Mouse (Mus musculus): ENCODE measurements around the gene Phc3.
A peak's percentile ranks its signal among the peaks of the same experiment; 100 is the strongest.

Gene Phc3

DNA sequence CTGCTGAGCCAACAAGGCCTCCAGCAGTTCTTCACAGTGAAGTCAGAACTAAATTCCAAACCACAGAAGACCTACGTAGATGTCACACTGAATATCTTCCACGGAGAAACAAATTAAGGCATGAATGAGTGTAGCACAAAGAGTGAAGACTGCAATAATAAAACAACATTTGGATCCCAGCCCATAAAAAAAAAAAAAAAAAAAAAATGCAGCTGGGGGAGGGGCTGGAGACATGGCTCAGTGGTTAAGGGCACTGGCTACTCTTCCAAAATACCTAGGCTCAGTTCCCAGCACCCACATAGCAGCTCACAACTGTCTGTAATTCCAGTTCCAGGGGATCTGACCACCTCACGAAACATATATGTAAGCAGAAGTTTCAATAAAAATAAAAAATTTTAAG lies 5.0 kb downstream of the Phc3 start:
- peaks cover 4% of the 10 kb centered on the region; the same call in 1 of the 2 replicates for H3K9me3 ChIP-seq (ENCODE audit: low read length)
- no peak for TF ChIP-seq POU5F1 (IDR thresholded peaks at IDR 0.05; ENCODE audit: borderline replicate concordance, low read length)
- no peak for TF ChIP-seq CTCF (conservative IDR thresholded peaks at IDR 0.05; ENCODE audit: low read length)
- no peak for TF ChIP-seq NANOG (IDR thresholded peaks at IDR 0.05; ENCODE audit: borderline replicate concordance, low read length)
- H3K27me3 ChIP-seq (ENCODE audit: insufficient read depth, low read length), result no peaks in the 10 kb centered on the region
- peaks cover 62% of the 10 kb centered on the region for H3K36me3 ChIP-seq (ENCODE audit: insufficient read depth, low read length)
- H3K4me3 ChIP-seq (replicated peaks; ENCODE audit: low read length), result no peak overlapping the region
- peaks cover 13% of the 10 kb centered on the region for H3K4me1 ChIP-seq (replicated peaks; ENCODE audit: low read depth, low read length)

DNA sequence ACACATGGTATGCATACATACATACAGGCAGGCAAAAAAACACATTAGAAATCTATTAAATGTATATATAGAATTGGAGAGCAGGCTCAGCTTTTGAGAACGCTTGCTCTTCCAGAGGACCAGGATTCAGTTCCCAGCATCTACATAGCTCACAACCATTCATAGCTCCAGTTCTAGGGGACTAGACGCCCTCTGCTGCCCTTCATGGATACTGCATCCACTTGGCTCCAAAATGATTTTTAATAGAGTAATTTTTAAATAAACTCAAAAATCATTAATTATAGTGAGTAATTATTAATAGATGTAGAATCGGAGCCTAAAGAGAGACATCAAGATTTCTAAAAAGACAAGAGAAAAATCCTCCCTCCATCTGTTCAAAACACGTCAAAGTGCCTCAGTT lies 6.1 kb downstream of the Phc3 start:
- no peak overlapping the region for H3K4me3 ChIP-seq (replicated peaks; ENCODE audit: low read length)
- TF ChIP-seq CTCF (conservative IDR thresholded peaks at IDR 0.05; ENCODE audit: low read length) (peak; percentile 73), NANOG (IDR thresholded peaks at IDR 0.05; ENCODE audit: borderline replicate concordance, low read length) (no peak)
- peaks cover 8% of the 10 kb centered on the region for H3K4me1 ChIP-seq (replicated peaks; ENCODE audit: low read depth, low read length)
- H3K36me3 ChIP-seq (ENCODE audit: insufficient read depth, low read length), result peaks cover 72% of the 10 kb centered on the region
- H3K9me3 ChIP-seq (ENCODE audit: low read length), result peaks cover 4% of the 10 kb centered on the region; the same call in 1 of the 2 replicates
- no peaks in the 10 kb centered on the region for H3K27me3 ChIP-seq (ENCODE audit: insufficient read depth, low read length)

DNA sequence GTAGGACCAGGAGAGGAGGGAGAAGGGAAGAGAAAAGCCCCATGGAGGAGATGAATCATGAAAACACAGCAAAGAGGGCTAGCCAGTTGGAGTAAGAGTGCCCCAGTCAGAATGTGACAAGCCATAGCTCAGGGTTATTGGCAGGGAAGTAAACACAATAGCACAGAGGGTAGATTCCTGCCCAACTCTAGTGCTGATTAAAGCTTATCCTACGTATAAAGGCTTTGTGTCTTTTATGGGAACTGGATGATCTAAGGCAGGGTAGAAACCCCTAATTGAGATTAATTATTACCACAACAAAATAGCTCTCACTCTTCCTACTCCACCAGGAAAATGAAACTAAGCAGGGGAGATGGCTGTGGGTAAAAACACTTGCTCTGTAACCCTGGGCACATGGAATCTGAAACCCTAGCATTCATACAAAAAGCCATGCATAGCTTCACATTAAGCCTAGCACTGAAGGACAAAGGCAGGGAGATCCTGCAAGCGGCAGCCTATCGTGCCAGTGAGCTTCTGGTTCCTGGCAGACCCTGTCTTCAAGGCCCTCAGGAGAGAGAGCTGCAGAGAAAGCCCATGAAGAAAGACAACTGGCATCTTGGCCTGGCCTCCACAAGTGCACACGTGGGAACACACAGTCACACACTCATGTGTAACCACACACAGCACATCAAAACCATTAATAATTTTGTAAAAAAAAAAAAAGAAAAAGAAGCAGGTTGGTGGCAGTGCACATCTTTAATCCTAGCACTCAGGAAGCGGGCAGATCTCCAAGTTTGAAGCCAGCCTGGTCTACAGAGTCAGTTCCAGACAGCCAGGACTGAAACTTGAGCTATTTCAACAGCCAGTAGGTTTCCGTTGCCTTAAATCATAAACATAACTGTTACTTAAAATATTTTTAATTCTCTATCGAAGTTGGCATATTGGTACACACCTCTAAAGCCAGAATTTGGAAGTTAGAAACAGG lies 9.1 kb downstream of the Phc3 start:
- Histone ChIP-seq H3K36me3 (ENCODE audit: insufficient read depth, low read length) (peaks cover 85% of the 10 kb centered on the region), H3K4me1 (replicated peaks; ENCODE audit: low read depth, low read length) (no peaks in the 10 kb centered on the region), H3K9me3 (ENCODE audit: low read length) (peaks cover 4% of the 10 kb centered on the region; the same call in 1 of the 2 replicates), H3K27me3 (ENCODE audit: insufficient read depth, low read length) (no peaks in the 10 kb centered on the region), H3K4me3 (replicated peaks; ENCODE audit: low read length) (no peak overlapping the region)
- TF ChIP-seq NANOG (IDR thresholded peaks at IDR 0.05; ENCODE audit: borderline replicate concordance, low read length) (no peak), CTCF (conservative IDR thresholded peaks at IDR 0.05; ENCODE audit: low read length) (no peak), POU5F1 (IDR thresholded peaks at IDR 0.05; ENCODE audit: borderline replicate concordance, low read length) (no peak)

DNA sequence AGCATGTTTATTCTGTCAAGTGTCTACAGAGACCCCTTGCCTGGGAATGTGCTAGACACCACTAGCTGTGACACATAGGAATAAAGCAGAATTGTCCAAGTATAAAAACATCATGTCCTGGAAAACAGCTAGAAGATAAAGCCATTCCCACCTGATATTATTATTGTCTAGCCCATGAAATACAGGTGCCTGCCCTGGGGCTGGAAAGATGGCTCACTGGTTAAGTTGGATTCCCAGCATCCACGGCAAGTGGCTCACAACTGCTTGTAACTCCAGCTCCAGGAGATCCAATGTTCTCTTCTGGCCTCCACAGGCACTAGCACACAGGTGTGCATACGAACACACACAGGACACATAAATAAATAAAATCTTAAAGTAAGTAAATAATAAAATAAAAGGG lies 10.5 kb downstream of the Phc3 start:
- no peaks in the 10 kb centered on the region for H3K4me1 ChIP-seq (replicated peaks; ENCODE audit: low read depth, low read length)
- TF ChIP-seq CTCF (conservative IDR thresholded peaks at IDR 0.05; ENCODE audit: low read length) (no peak), NANOG (IDR thresholded peaks at IDR 0.05; ENCODE audit: borderline replicate concordance, low read length) (no peak)
- no peaks in the 10 kb centered on the region for H3K27me3 ChIP-seq (ENCODE audit: insufficient read depth, low read length)
- peaks cover 79% of the 10 kb centered on the region for H3K36me3 ChIP-seq (ENCODE audit: insufficient read depth, low read length)
- H3K4me3 ChIP-seq (replicated peaks; ENCODE audit: low read length), result no peak overlapping the region
- H3K9me3 ChIP-seq (ENCODE audit: low read length), result peaks cover 4% of the 10 kb centered on the region; the same call in 1 of the 2 replicates

DNA sequence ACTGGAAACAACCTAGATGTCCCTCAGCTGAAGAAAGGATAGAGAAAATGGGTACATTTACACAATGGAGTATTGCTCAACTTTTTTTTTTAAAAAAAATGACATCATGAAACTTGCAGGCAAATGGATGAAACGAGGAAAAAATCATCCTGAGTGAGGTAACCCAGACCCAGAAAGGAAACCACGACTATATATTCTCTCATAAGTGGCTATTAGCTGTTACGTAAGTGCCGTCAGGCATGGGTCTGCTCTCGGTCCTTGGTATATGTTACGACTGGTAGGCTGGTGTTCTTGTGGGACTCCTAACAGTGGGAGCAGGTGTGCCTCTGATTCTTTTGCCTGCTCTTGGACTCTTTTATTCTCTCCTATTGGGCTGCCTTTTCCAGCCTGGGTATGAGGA lies 12.9 kb downstream of the Phc3 start:
- no peaks in the 10 kb centered on the region for H3K27me3 ChIP-seq (ENCODE audit: insufficient read depth, low read length)
- peaks cover 70% of the 10 kb centered on the region for H3K36me3 ChIP-seq (ENCODE audit: insufficient read depth, low read length)
- H3K4me1 ChIP-seq (replicated peaks; ENCODE audit: low read depth, low read length), result peaks cover 10% of the 10 kb centered on the region
- H3K4me3 ChIP-seq (replicated peaks; ENCODE audit: low read length), result no peak overlapping the region
- no peak for TF ChIP-seq CTCF (conservative IDR thresholded peaks at IDR 0.05; ENCODE audit: low read length)
- TF ChIP-seq POU5F1 (IDR thresholded peaks at IDR 0.05; ENCODE audit: borderline replicate concordance, low read length), result no peak
- TF ChIP-seq NANOG (IDR thresholded peaks at IDR 0.05; ENCODE audit: borderline replicate concordance, low read length), result no peak
- H3K9me3 ChIP-seq (ENCODE audit: low read length), result no peaks in the 10 kb centered on the region

DNA sequence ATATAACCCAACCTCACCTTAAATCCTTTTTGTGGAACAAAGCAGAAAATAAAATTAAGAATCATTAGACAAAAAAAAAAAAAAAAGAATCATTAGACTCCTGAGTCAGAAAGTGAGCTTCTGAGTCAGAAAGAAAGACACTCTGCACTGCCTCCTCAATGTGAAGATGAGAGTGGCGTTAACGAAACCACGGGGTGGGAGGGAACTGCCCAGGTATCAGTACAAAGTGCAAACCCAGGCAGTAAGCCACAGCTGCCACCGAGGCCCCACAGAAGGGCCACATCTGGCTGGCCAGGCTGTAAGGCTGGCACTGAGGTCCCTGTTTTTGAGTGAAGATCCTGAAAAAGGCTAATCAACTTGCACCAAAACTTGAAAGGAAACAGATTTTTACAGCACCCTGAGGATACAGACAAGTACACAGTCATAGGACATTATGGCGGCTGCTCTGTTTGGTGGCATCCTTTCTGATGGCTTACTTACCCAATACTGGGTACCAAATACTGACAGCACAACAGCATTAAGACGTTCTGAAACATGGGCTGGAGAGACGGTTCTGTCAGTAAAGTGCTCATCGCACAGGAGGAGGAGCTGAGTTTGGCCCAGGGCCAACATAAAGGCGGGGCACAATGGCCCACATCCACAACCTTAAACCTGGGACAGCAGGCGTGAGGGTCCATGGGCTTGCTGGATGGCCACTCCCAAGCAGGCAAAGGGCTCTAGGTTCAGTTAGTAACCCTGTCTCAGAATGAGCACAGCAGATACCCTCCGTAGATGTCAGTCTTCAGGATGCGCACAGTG lies 16.7 kb downstream of the Phc3 start:
- Histone ChIP-seq H3K4me3 (replicated peaks; ENCODE audit: low read length) (0 out of 2 replicates have a peak overlapping the region, but pooled peaks have one; percentile 32), H3K27me3 (ENCODE audit: insufficient read depth, low read length) (no peaks in the 10 kb centered on the region), H3K4me1 (replicated peaks; ENCODE audit: low read depth, low read length) (peaks cover 10% of the 10 kb centered on the region), H3K36me3 (ENCODE audit: insufficient read depth, low read length) (peaks cover 51% of the 10 kb centered on the region), H3K9me3 (ENCODE audit: low read length) (no peaks in the 10 kb centered on the region)
- TF ChIP-seq NANOG (IDR thresholded peaks at IDR 0.05; ENCODE audit: borderline replicate concordance, low read length) (no peak), POU5F1 (IDR thresholded peaks at IDR 0.05; ENCODE audit: borderline replicate concordance, low read length) (no peak), CTCF (conservative IDR thresholded peaks at IDR 0.05; ENCODE audit: low read length) (no peak)

DNA sequence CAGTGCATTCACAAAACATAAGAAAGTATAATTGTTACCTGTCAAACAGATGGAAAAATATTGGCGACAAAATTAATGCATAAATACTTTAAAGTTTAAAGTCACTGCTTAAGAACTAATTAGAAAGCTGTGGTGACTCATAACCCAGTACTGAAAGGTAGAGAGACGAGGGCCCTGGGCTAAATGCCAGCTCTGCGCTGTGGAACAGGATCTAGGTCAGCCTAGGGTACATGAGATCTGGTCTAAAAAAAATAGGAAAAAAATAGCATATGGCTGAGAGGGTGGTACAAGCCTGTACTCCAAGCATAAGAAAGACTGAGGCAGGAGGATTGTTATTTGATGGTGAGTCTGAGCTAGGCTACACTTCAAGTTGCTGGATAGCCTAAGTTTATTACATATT lies 17.6 kb downstream of the Phc3 start:
- TF ChIP-seq NANOG (IDR thresholded peaks at IDR 0.05; ENCODE audit: borderline replicate concordance, low read length) (no peak), POU5F1 (IDR thresholded peaks at IDR 0.05; ENCODE audit: borderline replicate concordance, low read length) (no peak), CTCF (conservative IDR thresholded peaks at IDR 0.05; ENCODE audit: low read length) (no peak)
- no peaks in the 10 kb centered on the region for H3K9me3 ChIP-seq (ENCODE audit: low read length)
- peaks cover 10% of the 10 kb centered on the region for H3K4me1 ChIP-seq (replicated peaks; ENCODE audit: low read depth, low read length)
- H3K27me3 ChIP-seq (ENCODE audit: insufficient read depth, low read length), result no peaks in the 10 kb centered on the region
- H3K4me3 ChIP-seq (replicated peaks; ENCODE audit: low read length), result no peak overlapping the region
- H3K36me3 ChIP-seq (ENCODE audit: insufficient read depth, low read length), result peaks cover 50% of the 10 kb centered on the region

DNA sequence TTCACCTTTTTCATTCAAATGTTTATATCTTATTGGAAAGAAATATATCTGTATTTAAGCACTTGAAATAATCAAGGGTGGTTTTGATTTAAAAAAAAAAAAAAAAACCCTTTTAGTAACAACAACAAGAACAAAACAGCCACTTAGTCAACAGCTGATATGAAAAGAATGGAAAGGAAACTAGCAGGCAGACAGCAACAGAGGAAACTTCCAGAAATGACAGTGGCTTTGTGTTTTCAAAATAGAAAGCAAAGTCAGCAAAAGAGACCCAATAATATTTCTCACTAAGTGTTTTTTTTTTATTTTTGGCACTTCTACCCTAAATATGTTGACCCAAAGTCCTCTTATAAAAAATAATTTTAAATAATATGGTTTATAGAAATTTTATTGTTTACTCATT lies 34.8 kb downstream of the Phc3 start:
- peaks cover 36% of the 10 kb centered on the region for H3K36me3 ChIP-seq (ENCODE audit: insufficient read depth, low read length)
- TF ChIP-seq CTCF (conservative IDR thresholded peaks at IDR 0.05; ENCODE audit: low read length), result no peak
- no peak for TF ChIP-seq NANOG (IDR thresholded peaks at IDR 0.05; ENCODE audit: borderline replicate concordance, low read length)
- no peak for TF ChIP-seq POU5F1 (IDR thresholded peaks at IDR 0.05; ENCODE audit: borderline replicate concordance, low read length)
- peaks cover 30% of the 10 kb centered on the region for H3K4me1 ChIP-seq (replicated peaks; ENCODE audit: low read depth, low read length)

More for the DNA sequence above, 34.8 kb downstream of the Phc3 start:
- Histone ChIP-seq H3K9me3 (ENCODE audit: low read length) (no peaks in the 10 kb centered on the region), H3K27me3 (ENCODE audit: insufficient read depth, low read length) (no peaks in the 10 kb centered on the region), H3K4me3 (replicated peaks; ENCODE audit: low read length) (no peak overlapping the region)

All from E14TG2a.4 (cell line).